Mouse (Mus musculus): ENCODE measurements around the gene Edaradd. TPM values are rescaled to one million over a fixed set of nuclear protein-coding genes. Genes with fewer than 3 reads are reported as not detected.

Gene Edaradd
- polyA plus RNA-seq, 1 experiment = not detected

DNA sequence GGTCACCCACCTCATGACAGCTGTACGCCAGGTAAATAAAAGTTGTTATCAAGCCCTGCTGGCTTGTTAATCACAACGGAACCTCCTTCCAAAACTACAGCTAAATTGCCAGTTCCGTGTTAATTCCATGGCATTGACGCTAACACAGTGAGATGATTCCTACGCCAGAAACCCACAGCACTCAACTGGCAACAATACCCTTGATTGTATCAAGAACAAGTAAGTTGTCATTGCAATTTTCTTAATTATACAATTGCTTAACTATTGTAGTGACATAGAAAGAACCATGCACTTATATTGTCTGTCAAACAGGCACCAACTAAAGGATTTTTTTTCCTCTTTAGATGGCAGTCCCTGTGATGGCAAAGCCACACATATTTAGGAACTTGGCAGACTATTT is 23.0 kb upstream of the Edaradd start:
- TF ChIP-seq CTCF (IDR thresholded peaks at IDR 0.05; ENCODE audit: low read depth, low read length) (no peak), EP300 (IDR thresholded peaks at IDR 0.05; ENCODE audit: insufficient read depth, low read depth, low read length) (no peak), POLR2A (IDR thresholded peaks at IDR 0.05; ENCODE audit: insufficient read depth, low read length) (no peak)
- Histone ChIP-seq H3K9ac (ENCODE audit: low read depth, poor library complexity, severe bottlenecking) (no peak overlapping the region), H3K27me3 (ENCODE audit: control insufficient read depth, insufficient read depth, low read length, poor library complexity, severe bottlenecking) (no peaks in the 10 kb centered on the region), H3K9me3 (replicated peaks; ENCODE audit: control insufficient read depth, insufficient read depth, low read length, poor library complexity, severe bottlenecking) (no peaks in the 10 kb centered on the region), H3K4me3 (ENCODE audit: low read depth, low read length) (no peak overlapping the region), H3K27ac (ENCODE audit: insufficient read depth, low read length) (no peak overlapping the region), H3K4me1 (ENCODE audit: control insufficient read depth, insufficient read depth, low read length) (no peaks in the 10 kb centered on the region), H3K36me3 (ENCODE audit: control insufficient read depth, insufficient read depth, low read length, poor library complexity, severe bottlenecking) (no peaks in the 10 kb centered on the region)

GRCm38 (mm10) chr13:12542006-12542981 is 22.1 kb upstream of the Edaradd start:
- TF ChIP-seq CTCF (IDR thresholded peaks at IDR 0.05; ENCODE audit: low read depth, low read length) (peak; percentile 17), EP300 (IDR thresholded peaks at IDR 0.05; ENCODE audit: insufficient read depth, low read depth, low read length) (no peak)
- no peak overlapping the region for H3K27ac ChIP-seq (ENCODE audit: insufficient read depth, low read length)
- H3K27me3 ChIP-seq (ENCODE audit: control insufficient read depth, insufficient read depth, low read length, poor library complexity, severe bottlenecking) = no peaks in the 10 kb centered on the region
- no peaks in the 10 kb centered on the region for H3K9me3 ChIP-seq (replicated peaks; ENCODE audit: control insufficient read depth, insufficient read depth, low read length, poor library complexity, severe bottlenecking)
- H3K36me3 ChIP-seq (ENCODE audit: control insufficient read depth, insufficient read depth, low read length, poor library complexity, severe bottlenecking) = no peaks in the 10 kb centered on the region
- H3K9ac ChIP-seq (ENCODE audit: low read depth, poor library complexity, severe bottlenecking) = no peak overlapping the region
- no peak overlapping the region for H3K4me3 ChIP-seq (ENCODE audit: low read depth, low read length)
- no peaks in the 10 kb centered on the region for H3K4me1 ChIP-seq (ENCODE audit: control insufficient read depth, insufficient read depth, low read length)

- Histone ChIP-seq H3K9me3 (replicated peaks; ENCODE audit: control insufficient read depth, insufficient read depth, low read length, poor library complexity, severe bottlenecking) (0 out of 2 replicates have a peak, but pooled peaks cover 3% of the 10 kb centered on the region), H3K9ac (ENCODE audit: low read depth, poor library complexity, severe bottlenecking) (no peak overlapping the region), H3K4me1 (ENCODE audit: control insufficient read depth, insufficient read depth, low read length) (no peaks in the 10 kb centered on the region), H3K4me3 (ENCODE audit: low read depth, low read length) (no peak overlapping the region), H3K27me3 (ENCODE audit: control insufficient read depth, insufficient read depth, low read length, poor library complexity, severe bottlenecking) (no peaks in the 10 kb centered on the region), H3K27ac (ENCODE audit: insufficient read depth, low read length) (no peak overlapping the region), H3K36me3 (ENCODE audit: control insufficient read depth, insufficient read depth, low read length, poor library complexity, severe bottlenecking) (no peaks in the 10 kb centered on the region)
- TF ChIP-seq CTCF (IDR thresholded peaks at IDR 0.05; ENCODE audit: low read depth, low read length) (no peak), POLR2A (IDR thresholded peaks at IDR 0.05; ENCODE audit: insufficient read depth, low read length) (no peak), EP300 (IDR thresholded peaks at IDR 0.05; ENCODE audit: insufficient read depth, low read depth, low read length) (no peak)
These were observed 19.9 kb upstream of the Edaradd start for GRCm38 (mm10) chr13:12540119-12540518.

- Histone ChIP-seq H3K4me1 (ENCODE audit: control insufficient read depth, insufficient read depth, low read length) (no peaks in the 10 kb centered on the region), H3K9me3 (replicated peaks; ENCODE audit: control insufficient read depth, insufficient read depth, low read length, poor library complexity, severe bottlenecking) (0 out of 2 replicates have a peak, but pooled peaks cover 3% of the 10 kb centered on the region), H3K4me3 (ENCODE audit: low read depth, low read length) (no peak overlapping the region), H3K9ac (ENCODE audit: low read depth, poor library complexity, severe bottlenecking) (no peak overlapping the region), H3K27me3 (ENCODE audit: control insufficient read depth, insufficient read depth, low read length, poor library complexity, severe bottlenecking) (no peaks in the 10 kb centered on the region), H3K27ac (ENCODE audit: insufficient read depth, low read length) (no peak overlapping the region), H3K36me3 (ENCODE audit: control insufficient read depth, insufficient read depth, low read length, poor library complexity, severe bottlenecking) (no peaks in the 10 kb centered on the region)
- TF ChIP-seq EP300 (IDR thresholded peaks at IDR 0.05; ENCODE audit: insufficient read depth, low read depth, low read length) = no peak
- no peak for TF ChIP-seq POLR2A (IDR thresholded peaks at IDR 0.05; ENCODE audit: insufficient read depth, low read length)
- no peak for TF ChIP-seq CTCF (IDR thresholded peaks at IDR 0.05; ENCODE audit: low read depth, low read length)
These were observed 19.5 kb upstream of the Edaradd start for GRCm38 (mm10) chr13:12539716-12540115.

GRCm38 (mm10) chr13:12537971-12538370 is 17.7 kb upstream of the Edaradd start:
- Histone ChIP-seq H3K27ac (ENCODE audit: insufficient read depth, low read length) (no peak overlapping the region), H3K9ac (ENCODE audit: low read depth, poor library complexity, severe bottlenecking) (no peak overlapping the region), H3K27me3 (ENCODE audit: control insufficient read depth, insufficient read depth, low read length, poor library complexity, severe bottlenecking) (no peaks in the 10 kb centered on the region), H3K4me3 (ENCODE audit: low read depth, low read length) (no peak overlapping the region), H3K36me3 (ENCODE audit: control insufficient read depth, insufficient read depth, low read length, poor library complexity, severe bottlenecking) (no peaks in the 10 kb centered on the region), H3K4me1 (ENCODE audit: control insufficient read depth, insufficient read depth, low read length) (no peaks in the 10 kb centered on the region), H3K9me3 (replicated peaks; ENCODE audit: control insufficient read depth, insufficient read depth, low read length, poor library complexity, severe bottlenecking) (0 out of 2 replicates have a peak, but pooled peaks cover 3% of the 10 kb centered on the region)
- no peak for TF ChIP-seq EP300 (IDR thresholded peaks at IDR 0.05; ENCODE audit: insufficient read depth, low read depth, low read length)
- TF ChIP-seq CTCF (IDR thresholded peaks at IDR 0.05; ENCODE audit: low read depth, low read length) = peak; percentile 17
- no peak for TF ChIP-seq POLR2A (IDR thresholded peaks at IDR 0.05; ENCODE audit: insufficient read depth, low read length)

DNA sequence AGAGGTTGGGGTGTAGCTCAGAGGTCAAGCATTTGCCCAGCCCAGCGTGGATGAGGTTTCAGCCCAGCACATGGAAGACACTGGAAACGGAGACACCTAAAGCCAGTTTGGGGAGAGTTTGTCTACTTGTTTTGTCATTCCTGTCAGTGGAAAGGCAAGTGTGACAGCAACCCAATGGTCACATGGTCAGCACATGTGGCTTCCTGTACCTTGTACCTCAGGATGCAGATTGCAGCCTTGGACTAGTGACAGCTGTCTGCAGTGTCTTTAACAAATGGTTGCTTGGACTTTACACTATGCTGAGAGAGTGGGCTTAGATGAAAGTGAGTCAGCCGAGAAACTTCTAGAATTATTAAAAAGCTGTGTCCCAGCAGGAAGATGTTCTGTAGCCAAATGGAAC is 14.4 kb upstream of the Edaradd start:
- no peak for TF ChIP-seq POLR2A (IDR thresholded peaks at IDR 0.05; ENCODE audit: insufficient read depth, low read length)
- TF ChIP-seq EP300 (IDR thresholded peaks at IDR 0.05; ENCODE audit: insufficient read depth, low read depth, low read length) = no peak
- no peak for TF ChIP-seq CTCF (IDR thresholded peaks at IDR 0.05; ENCODE audit: low read depth, low read length)
- Histone ChIP-seq H3K27me3 (ENCODE audit: control insufficient read depth, insufficient read depth, low read length, poor library complexity, severe bottlenecking) (no peaks in the 10 kb centered on the region), H3K9ac (ENCODE audit: low read depth, poor library complexity, severe bottlenecking) (no peak overlapping the region), H3K4me3 (ENCODE audit: low read depth, low read length) (no peak overlapping the region), H3K9me3 (replicated peaks; ENCODE audit: control insufficient read depth, insufficient read depth, low read length, poor library complexity, severe bottlenecking) (0 out of 2 replicates have a peak, but pooled peaks cover 3% of the 10 kb centered on the region), H3K4me1 (ENCODE audit: control insufficient read depth, insufficient read depth, low read length) (no peaks in the 10 kb centered on the region), H3K27ac (ENCODE audit: insufficient read depth, low read length) (no peak overlapping the region), H3K36me3 (ENCODE audit: control insufficient read depth, insufficient read depth, low read length, poor library complexity, severe bottlenecking) (no peaks in the 10 kb centered on the region)

Measured in ES-Bruce4 (cell line).